Mouse (Mus musculus) monocyte, adult 2 months (primary cell): ENCODE data around the gene Mcam.

Experiments
- DNase-seq, 2 experiments: peaks; one replicate each; pipeline ENCODE4 v3.0.0; 2022; ENCODE audit warnings: low spot score in 2 of 2, low read depth in 1 of 2

The Mcam gene

GRCm38 (mm10) chr9:44134851-44135730 lies 822 bp downstream of the Mcam start:
- no peak for DNase-seq

DNA sequence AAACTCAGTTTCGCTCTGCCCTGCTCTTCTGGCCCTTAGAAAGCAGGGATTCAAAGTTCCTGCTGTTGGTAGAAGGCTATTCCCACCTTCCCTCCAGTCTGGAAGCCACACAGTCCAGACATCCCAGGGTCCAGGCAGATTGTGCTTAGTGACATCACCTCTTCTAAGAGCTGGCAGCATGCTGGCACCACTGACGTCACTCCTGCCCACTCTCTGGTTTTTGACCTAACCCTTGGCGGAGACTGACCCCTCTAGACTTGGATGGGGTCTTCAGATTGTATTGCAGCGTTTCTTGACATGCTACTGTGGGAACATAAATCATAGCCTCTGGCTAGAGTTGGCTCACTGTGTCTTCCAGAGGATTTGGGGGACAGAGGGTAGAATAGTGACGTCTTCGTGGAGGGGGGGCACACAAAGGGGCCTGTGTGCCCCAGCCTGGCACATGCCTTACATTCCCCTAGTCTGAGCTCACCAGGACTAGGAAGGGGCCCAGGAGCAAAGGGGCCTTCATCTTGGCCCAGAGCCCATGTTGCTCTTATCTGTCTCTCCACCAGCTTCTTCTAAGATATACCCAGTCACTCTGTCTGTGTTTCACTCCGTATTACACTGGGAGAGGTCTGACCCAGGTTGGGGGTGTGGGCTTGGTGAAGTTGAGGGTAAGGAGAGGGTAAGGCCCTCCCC lies 1.6 kb downstream of the Mcam start:
- DNase-seq: no peak

DNA sequence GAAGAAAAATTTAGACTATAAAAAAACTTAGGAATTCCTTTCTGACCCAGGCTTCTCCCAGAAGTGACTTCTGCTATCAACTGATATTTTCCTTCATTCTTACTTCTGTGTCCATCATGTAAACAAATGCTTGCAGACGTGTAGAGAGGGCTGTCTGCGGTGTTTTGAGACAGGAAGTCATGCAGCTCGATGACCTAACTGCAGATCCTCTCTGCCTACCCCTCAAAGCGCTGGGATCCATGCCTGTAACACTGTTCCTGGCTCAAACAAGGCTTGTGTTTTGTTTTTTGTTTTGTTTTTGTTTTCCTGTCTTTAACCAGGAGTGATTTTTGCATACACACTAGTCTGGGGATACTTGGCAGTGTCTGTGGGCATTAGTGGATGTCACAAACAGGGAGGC lies 3.6 kb downstream of the Mcam start:
- no peak for DNase-seq

DNA sequence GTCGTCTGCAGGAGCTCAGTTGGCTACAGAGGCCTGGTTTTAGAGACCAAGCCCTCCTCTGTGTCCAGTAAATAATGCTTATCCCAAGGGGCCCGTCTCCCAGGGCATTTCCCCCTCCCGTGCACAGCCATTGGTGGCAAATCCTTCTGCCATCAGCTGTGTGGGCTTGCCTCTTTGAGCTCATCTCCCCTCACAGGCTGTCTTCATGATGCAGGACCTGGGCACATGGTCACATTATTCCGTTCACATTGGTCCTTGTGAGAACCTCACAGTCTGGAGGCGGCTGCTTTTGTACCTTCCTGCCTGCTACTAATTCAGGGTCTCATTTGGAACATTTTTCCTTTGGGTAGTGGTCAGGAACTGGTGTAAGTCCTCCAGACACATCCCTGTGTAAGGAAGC lies 7.7 kb downstream of the Mcam start:
- no peak for DNase-seq

DNA sequence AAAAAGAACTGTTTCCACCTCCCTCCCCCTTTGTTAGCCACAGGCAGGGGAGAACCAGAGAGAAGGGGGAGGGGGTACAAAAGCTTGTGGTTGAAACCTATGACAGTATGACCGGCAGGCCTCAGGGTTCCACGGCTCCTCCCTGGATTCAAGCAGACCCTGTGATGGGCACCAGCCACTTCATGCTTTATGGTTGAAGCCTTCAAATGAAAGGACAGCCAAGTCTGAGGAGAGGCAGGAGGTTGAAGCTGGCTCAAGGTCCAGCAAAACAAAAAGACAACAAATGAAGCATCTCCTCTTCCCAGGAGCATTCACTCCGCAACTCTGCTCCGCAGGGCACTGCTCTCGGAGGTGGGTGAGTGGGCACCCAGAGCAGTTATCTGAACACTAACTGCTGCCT lies 9.2 kb downstream of the Mcam start:
- DNase-seq: no peak

- no peak for DNase-seq
Measured at GRCm38 (mm10) chr9:44144023-44144717, 9.9 kb downstream of the Mcam start.

DNA sequence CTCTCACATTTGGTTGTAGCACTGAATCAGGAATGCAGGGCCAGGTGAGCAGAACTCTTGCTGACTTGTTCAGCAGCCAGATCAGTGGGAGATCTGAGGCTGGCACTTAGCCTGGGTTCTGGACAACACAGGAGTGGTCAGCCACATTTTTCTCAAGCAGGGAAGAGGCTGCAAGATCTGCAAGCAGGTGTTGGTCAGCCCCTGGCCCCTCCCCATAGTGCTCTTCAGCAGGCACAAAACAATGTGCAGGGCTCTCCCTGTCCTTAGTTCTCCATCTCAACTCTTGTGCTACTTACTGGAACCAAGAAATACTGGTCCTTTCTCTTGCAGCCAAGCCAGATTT lies 10.4 kb downstream of the Mcam start:
- no peak for DNase-seq

- DNase-seq: no peak
Measured at GRCm38 (mm10) chr9:44147290-44147689, 13.0 kb downstream of the Mcam start.

- DNase-seq: no peak
Measured at GRCm38 (mm10) chr9:44159886-44160285, 25.6 kb downstream of the Mcam start.

DNA sequence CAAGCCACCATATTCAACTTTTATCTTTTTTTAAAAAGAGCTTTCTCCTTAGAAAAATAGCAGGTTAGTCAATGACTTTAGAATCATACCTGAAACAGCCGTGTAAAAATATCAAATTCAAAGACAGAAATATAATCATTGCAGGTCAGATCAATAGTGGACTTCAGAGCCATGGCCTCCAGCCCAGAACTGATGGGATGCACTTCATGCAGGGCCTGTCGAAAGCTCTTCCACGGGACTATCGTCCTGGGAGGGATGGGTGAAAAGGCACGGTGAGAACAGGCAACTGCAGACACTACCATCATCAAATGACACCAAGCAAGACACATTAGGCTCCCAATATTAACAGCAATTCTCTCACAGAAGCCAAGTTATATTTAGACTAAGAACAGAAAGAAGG lies 34.7 kb downstream of the Mcam start:
- no peak for DNase-seq

DNA sequence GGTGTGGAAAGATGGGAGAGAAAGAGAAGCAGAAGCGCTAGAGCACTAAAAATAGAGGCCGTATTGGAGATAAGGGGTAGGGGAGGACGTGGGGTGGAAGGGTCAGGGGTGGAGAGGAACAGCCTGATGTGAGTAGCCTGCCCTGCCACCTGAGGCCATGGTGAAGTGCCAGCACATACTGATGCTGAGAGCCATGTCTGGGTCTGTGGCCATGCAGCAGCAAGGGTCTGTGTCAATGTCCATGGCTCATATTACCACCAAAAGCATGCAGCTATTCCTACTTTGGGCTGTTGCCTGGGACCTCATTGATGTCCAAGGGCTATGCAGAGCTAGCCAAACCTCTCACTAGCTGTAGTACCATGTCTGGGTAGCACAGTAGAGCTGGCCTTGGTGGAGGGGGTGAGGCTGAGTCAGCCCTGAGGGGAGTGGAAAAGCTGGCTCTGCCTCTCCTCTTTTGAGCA lies 36.5 kb downstream of the Mcam start:
- no peak for DNase-seq

DNA sequence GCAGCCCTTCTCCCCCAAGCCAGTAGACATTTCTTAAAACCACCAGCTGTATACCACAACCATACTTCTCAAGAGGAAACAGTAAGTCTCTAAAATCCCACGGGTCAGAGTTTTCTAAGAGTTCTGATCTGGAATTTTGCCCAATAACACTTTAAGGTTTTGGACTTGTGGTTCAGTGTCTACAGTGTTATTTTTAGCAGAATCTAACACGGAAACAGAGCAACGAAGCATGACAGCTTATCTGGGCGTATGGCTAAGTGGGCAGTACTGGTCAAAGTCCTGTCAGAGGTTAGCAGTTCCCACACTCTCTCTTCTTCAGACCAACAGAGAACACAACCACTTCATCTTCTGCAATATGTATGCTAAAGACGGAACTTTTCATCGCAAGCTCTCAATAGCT lies 41.3 kb downstream of the Mcam start:
- DNase-seq: no peak

- no peak for DNase-seq
Measured at GRCm38 (mm10) chr9:44175957-44176356, 41.7 kb downstream of the Mcam start.

DNA sequence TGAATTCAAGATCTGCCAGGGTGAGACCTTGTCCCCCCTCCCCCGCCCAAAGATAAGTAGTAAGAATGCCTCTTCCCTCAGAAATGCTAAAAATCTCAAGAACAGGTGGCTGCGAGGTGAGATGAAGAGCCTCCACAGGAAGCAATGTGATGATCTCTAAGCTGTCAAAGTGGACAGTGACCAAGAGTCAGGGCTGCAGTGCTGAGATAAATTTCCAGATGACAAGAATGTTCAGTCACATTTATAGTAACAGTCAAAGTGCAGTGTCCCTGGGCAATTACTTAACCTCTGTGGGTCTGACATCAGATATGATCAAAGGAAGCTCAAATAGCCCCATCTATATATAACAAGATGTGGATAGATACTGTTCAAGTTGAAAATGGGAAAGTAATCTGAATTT lies 43.1 kb downstream of the Mcam start:
- DNase-seq: no peak

GRCm38 (mm10) chr9:44178389-44178788 lies 44.1 kb downstream of the Mcam start:
- no peak for DNase-seq

DNA sequence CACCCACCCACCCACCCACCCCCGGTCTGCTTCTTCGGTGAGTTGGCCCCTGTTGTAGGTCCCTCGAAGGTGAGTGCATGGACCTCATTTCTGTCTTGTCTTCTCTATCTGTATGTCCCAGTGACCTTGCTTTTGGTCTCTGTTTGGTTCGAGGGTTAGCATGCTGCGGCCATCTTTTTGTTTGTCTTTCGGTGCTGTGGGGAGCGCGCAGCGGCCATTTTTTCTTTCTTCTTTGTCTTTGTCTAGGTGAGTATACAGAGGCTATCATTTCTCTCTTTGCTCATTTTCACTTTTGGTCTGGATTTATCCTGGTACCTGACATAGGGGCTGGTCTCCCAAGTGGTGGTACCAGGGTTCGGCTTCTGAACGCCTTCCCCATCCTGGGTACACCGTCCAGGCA lies 44.5 kb downstream of the Mcam start:
- no peak for DNase-seq

GRCm38 (mm10) chr9:44181537-44181936 lies 47.3 kb downstream of the Mcam start:
- no peak for DNase-seq

DNA sequence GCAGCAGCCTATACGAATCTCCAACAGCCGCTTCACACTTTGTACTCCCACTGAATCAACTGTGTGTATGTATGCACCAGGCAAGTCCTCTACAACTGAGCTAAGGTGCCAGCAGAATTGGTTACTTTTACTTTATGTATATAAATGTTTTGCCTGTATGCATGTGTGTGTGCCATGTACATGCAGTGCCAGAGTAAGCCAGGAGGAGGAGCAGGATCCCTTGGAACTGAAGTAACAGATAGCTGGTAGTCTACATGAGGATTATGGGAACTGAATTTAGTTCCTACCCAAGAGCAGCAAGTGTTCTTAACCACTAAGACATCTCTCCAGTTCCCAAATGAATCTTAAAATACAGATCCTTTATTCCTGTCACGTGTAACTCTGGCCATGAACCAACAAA lies 48.0 kb downstream of the Mcam start:
- peak; percentile 10 to 44 for DNase-seq

DNA sequence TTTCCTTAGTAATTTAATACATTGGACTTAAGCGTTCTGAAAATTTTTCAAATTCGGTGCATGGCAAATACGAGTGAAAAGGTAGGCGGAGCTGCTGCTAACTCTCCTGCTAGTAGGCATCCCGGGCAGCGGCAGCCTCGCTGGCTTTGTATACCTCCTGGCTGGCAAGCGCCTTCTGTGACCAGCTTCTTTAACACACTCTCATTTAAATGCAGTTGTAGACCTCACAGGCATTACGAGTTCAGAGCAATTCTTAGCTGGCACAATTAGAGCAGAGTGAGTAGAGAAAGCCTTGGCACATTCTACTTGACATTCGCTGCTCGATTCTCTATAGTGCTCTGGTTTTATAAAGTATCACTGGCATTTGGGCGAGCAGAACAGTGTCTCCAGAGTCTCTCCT lies 54.0 kb downstream of the Mcam start:
- no peak for DNase-seq

DNA sequence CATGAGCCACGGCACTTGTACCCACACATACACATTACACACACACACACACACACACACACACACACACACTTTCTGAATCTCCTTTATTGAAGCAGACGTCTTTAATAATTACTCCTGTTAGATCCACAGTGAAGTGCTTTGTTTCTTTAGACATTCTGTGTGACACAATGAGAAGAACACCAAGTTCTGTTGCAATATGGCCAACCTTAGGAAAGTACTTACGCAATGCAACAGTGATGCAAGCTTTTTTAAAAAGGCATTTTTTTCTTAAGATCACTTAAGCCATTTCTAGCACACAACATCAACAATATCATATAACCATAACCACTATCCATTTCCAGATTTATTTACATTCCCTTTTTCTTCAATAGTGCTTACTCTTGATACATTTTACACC lies 56.9 kb downstream of the Mcam start:
- no peak for DNase-seq

DNA sequence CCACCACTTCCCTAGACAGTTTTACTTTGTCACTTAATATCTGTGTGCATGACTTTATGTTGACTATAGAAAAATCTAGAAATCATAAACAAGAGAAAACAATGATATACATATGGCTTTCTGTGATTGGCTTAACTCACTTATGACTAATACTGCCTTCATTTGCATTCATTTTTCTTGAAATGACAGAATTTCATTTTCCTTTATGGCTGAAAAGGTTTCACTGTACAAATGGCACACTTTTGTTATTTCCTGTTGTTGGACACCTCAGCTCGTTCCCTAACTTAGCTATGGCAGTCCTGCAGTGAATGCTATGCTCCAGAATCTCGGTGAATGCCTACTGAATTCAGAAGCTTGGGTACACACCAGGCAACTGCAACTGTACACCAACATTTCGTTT lies 58.0 kb downstream of the Mcam start:
- DNase-seq: no peak
